Mouse (Mus musculus): ENCODE data around the gene Sh3bgrl2.

DNA sequence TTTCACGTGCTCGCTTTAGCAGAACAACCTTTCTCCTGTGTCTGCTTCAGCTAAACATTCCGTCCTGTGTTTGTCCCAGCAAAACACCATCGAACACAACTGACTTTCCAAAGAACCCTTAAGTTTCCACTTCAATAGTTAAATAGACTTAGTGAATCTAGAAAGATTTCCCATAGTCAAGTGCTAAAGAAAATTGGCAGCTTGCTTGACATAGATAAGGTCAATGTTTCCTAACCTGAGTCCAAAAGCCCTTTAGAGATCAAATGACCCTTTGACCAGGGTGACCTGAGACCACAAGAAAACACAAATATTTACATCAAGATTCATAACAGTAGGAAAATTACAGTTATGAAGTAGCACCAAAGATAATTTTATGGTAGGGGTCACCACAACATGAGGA, 11.2 kb upstream of the Sh3bgrl2 start:
- TF ChIP-seq CTCF (IDR thresholded peaks at IDR 0.05; ENCODE audit: insufficient read depth, low read length) (no peak), POLR2A (IDR thresholded peaks at IDR 0.05; ENCODE audit: borderline replicate concordance, extremely low read depth, low read depth, low read length) (no peak)

Data from lung, adult 2 months (tissue).